Mouse (Mus musculus) neural tube, embryonic 14.5 days (tissue): ENCODE measurements around the gene Hccs. TPM values are rescaled to one million over a fixed set of nuclear protein-coding genes. Genes with fewer than 3 reads are reported as not detected.

Source experiments
- ATAC-seq: fragments of 200-750 bp; cut with Nextera tagmentation; 2 replicates; pipeline ENCODE4 v1.8.0; 2017; ENCODE audit warnings: low read depth, mild to moderate bottlenecking, moderate TSS enrichment, moderate library complexity
- H3K27ac ChIP-seq: fragments of 300-500 bp; sonication (generic); 2 replicates; pipeline ENCODE4 v1.5.1; 2014; ENCODE audit warnings: low read depth, mild to moderate bottlenecking, control low read depth, low read length, moderate library complexity, mixed read lengths
- H3K27me3 ChIP-seq: fragments of 300-500 bp; sonication (generic); 2 replicates; pipeline ENCODE4 v1.6.1; 2014; ENCODE audit warnings: low read length; ENCODE audit not compliant: control insufficient read depth, insufficient read depth
- H3K36me3 ChIP-seq: fragments of 300-500 bp; sonication (generic); 2 replicates; pipeline ENCODE4 v1.6.1; 2014; ENCODE audit warnings: low read length, mixed read lengths; ENCODE audit not compliant: control insufficient read depth, insufficient read depth
- H3K4me1 ChIP-seq: fragments of 300-500 bp; sonication (generic); 2 replicates; pipeline ENCODE4 v1.6.1; 2014; ENCODE audit warnings: low read length; ENCODE audit not compliant: control insufficient read depth, insufficient read depth
- H3K4me2 ChIP-seq: fragments of 300-500 bp; sonication (generic); 2 replicates; pipeline ENCODE4 v1.6.1; 2014; ENCODE audit warnings: mild to moderate bottlenecking, low read depth, low read length, control low read depth
- H3K4me3 ChIP-seq: fragments of 300-500 bp; sonication (generic); 2 replicates; pipeline ENCODE4 v1.5.1; 2014; ENCODE audit warnings: low read depth, low read length, control low read depth, mixed read lengths
- H3K9ac ChIP-seq: fragments of 300-500 bp; sonication (generic); replicated peaks from 2 replicates; pipeline ENCODE4 v1.6.1; 2014; ENCODE audit warnings: low read depth, mild to moderate bottlenecking, control low read depth, low read length, mixed read lengths
- H3K9me3 ChIP-seq: fragments of 300-500 bp; sonication (generic); 2 replicates; pipeline ENCODE4 v1.6.1; 2016; ENCODE audit warnings: low read length; ENCODE audit not compliant: control insufficient read depth
- WGBS: fragments of 180-500 bp; shearing (Covaris S2); extraction: QIAGEN DNeasy Blood & Tissue Kit; methylation state at CpG from one replicate; pipeline ENCODE4 v1.1.7; 2014; 5-methylcytosine and 5-hydroxymethylcytosine counted together
- polyA plus RNA-seq: library from polyadenylated mRNA; unstranded; fragments of >200 nt; fragmentation: Nextera tagmentation; extraction: Ambion mirVana; gene quantifications from 2 replicates; pipeline ENCODE4 v1.2.1, GENCODE M21; 2014

The Hccs gene
- polyA plus RNA-seq, 1 experiment from 2014 or later = 42.1 TPM

DNA sequence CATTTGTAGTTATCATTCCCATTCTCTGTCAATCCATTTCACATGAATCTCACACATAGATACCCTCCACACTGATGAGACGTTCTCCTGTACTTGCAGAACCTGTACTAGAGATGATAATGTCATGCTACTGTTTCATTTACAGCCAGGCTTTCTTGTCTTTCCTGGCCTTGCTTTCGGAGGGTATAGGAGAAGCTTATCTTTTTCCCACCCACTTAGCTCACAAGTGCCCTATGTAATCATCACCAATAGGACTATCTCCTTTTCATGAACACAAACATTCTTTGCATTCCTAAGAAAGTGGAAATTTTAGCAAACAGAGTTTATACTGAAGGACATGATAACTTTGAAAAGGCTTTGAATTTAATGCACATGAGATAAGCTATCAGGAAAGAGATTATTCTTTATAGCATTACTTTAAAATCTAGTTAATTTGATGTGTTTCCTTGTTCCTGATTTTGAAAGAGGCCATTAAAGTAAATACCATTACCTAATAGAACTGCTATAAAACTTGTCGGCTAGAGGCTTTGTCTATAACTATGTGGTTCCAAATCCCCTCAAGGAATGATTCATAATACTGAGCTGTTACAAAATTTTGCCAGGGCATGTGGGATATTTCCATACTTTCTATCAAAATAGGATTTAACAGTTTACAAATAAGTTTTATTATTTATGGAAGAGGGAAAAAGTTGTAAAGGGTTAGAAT lies 97.7 kb downstream of the Hccs start:
- no peak overlapping the region for H3K27ac ChIP-seq
- WGBS = 70% methylated on average over 3 of the region's 3 CpGs
- no peak for ATAC-seq

DNA sequence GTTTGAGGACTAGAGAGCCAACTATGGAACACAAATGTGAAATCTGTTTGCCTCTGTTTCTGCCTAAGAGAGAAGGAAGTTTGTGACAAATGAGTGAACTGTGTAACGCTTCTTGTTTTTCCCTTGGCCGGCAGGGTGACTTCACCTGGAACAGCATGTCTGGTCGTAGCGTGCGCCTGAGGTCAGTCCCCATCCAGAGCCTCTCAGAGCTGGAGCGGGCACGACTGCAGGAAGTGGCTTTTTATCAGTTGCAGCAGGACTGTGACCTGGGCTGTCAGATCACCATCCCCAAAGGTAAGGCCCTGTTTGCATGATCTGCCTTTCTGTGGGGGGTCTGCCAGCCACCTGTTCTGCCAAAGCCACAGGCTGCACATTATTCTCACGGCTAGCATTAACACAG lies 100.1 kb downstream of the Hccs start:
- H3K4me1 ChIP-seq = no peaks in the 10 kb centered on the region
- H3K9me3 ChIP-seq = no peaks in the 10 kb centered on the region
- 76% methylated on average over 8 of the region's 8 CpGs for WGBS
- no peaks in the 10 kb centered on the region for H3K36me3 ChIP-seq
- no peaks in the 10 kb centered on the region for H3K27me3 ChIP-seq
- H3K4me3 ChIP-seq = no peak overlapping the region
- H3K9ac ChIP-seq = no peak overlapping the region
- no peak overlapping the region for H3K4me2 ChIP-seq
- no peak overlapping the region for H3K27ac ChIP-seq
- no peak for ATAC-seq

More for the DNA sequence above, 97.7 kb downstream of the Hccs start:
- H3K4me2 ChIP-seq = no peak overlapping the region
- no peak overlapping the region for H3K4me3 ChIP-seq
- H3K27me3 ChIP-seq = no peaks in the 10 kb centered on the region
- H3K9me3 ChIP-seq = no peaks in the 10 kb centered on the region
- no peaks in the 10 kb centered on the region for H3K36me3 ChIP-seq
- no peak overlapping the region for H3K9ac ChIP-seq
- H3K4me1 ChIP-seq = no peaks in the 10 kb centered on the region

DNA sequence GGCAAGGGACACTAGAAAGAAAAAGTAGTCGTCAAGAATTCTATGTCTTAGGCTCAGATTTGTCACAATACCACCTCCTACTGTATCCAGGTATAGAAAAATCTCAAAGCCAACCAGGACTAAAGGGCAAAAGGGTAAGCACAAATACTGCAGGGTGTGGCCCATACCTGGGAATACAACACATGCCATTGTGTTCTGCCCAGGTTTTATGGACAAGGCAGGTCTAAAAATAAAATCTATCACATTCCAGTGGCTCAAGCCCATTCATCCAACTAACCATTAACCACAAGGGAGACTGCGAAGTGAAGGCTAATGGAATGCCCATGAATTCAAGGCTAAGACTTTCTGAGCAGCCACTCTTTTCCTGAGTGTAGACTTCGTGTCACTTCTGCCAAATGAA lies 110.2 kb downstream of the Hccs start:
- H3K4me1 ChIP-seq = no peaks in the 10 kb centered on the region
- no peak overlapping the region for H3K27ac ChIP-seq
- H3K27me3 ChIP-seq = peaks cover 3% of the 10 kb centered on the region; the same call in 1 of the 2 replicates
- ATAC-seq = no peak
- no peaks in the 10 kb centered on the region for H3K9me3 ChIP-seq
- no peak overlapping the region for H3K4me3 ChIP-seq
- H3K4me2 ChIP-seq = no peak overlapping the region
- no peak overlapping the region for H3K9ac ChIP-seq
- 74% methylated on average over 3 of the region's 3 CpGs for WGBS
- H3K36me3 ChIP-seq = no peaks in the 10 kb centered on the region

Other genes starting within 250 kb of the Hccs start
- gene Amelx, start 133.2 kb downstream of the Hccs start, polyA plus RNA-seq = not detected in 2 replicates